Mouse (Mus musculus) E14TG2a.4 (cell line): ENCODE data around the gene Hist1h2ae.

ENCODE experiments used
- CTCF ChIP-seq: conservative IDR thresholded peaks from 2 replicates; pipeline ENCODE4 v1.5.1; 2014; ENCODE audit warnings: low read length
- NANOG ChIP-seq: IDR thresholded peaks from 2 replicates; pipeline ENCODE4 v1.6.1; 2014; ENCODE audit warnings: borderline replicate concordance, low read length, mixed read lengths

GRCm38 (mm10) chr13:23620056-23620732 lies 49.2 kb upstream of the Hist1h2ae start:
- no peak for TF ChIP-seq CTCF
- TF ChIP-seq NANOG: no peak
